In genomic region chrX:103356761-103357236, GRCm38 (mm10) we compare ENCODE assay signal across 10 mouse cellular contexts. TPM values are rescaled to one million over a fixed set of nuclear protein-coding genes. Genes with fewer than 3 reads are reported as not detected.
DNase-seq lines count a peak whose midpoint lies in the region; ATAC-seq and TF ChIP-seq lines count a peak whose summit lies in the region.
"Had no signal": no experiment of that assay in that cellular context is flagged by ENCODE, and none has a peak within 500 bp of the region (broad histone marks: within the 10 kb centered on the region; RNA-seq: fewer than 3 reads in every experiment).

No protein-coding gene starts in this region.

- peak; percentile 15 for DNase-seq in gastrocnemius, adult 2 months
- DNase-seq in gastrocnemius, postnatal 36 days: no peak
- no peak for DNase-seq in spleen, adult 2 months (ENCODE audit: low read depth in 1 of 2, low spot score in 2 of 2)
- no peak for DNase-seq in spleen, adult 12 weeks (ENCODE audit: low spot score)
- no peak for DNase-seq in spleen, postnatal 36 days (ENCODE audit: low spot score in 2 of 2)

- 17% methylated on average over 24 of the region's 24 CpGs for WGBS in spleen, adult 2 months
- WGBS in forebrain, embryonic 12.5 days: 15% methylated on average over 24 of the region's 24 CpGs
- WGBS in kidney, embryonic 16.5 days: 15% methylated on average over 24 of the region's 24 CpGs

- H3K9ac ChIP-seq in forebrain, embryonic 12.5 days: peak overlapping the region; percentile 63
- H3K9ac ChIP-seq in kidney, embryonic 16.5 days (replicated peaks; ENCODE audit: low read length): peak overlapping the region; percentile 67

- peak; percentile 72 for ATAC-seq in forebrain, embryonic 12.5 days (ENCODE audit: low FRiP score)
- peak; percentile 83 for ATAC-seq in kidney, embryonic 16.5 days (ENCODE audit: low FRiP score, low TSS enrichment)

- intact Hi-C loops in gastrocnemius, adult 2 months (cut with DNase I): no loop called here
- intact Hi-C loops in gastrocnemius, postnatal 36 days (cut with DNase I): no loop called here

- H3K9me3 ChIP-seq in forebrain, embryonic 12.5 days: no peaks in the 10 kb centered on the region
- H3K9me3 ChIP-seq in kidney, embryonic 16.5 days (ENCODE audit: low read length): no peaks in the 10 kb centered on the region

- no peaks in the 10 kb centered on the region for H3K79me2 ChIP-seq in myocyte (ENCODE audit: control insufficient read depth, insufficient read depth)

- peak overlapping the region; percentile 78 for H3K4me3 ChIP-seq in gastrocnemius, adult 2 months
- H3K4me3 ChIP-seq in spleen, adult 2 months (ENCODE audit: extremely low read depth, insufficient read depth, insufficient read length): peak overlapping the region; percentile 69
- H3K4me3 ChIP-seq in forebrain, embryonic 12.5 days (replicated peaks): peak overlapping the region; percentile 56
- peak overlapping the region; percentile 64 for H3K4me3 ChIP-seq in kidney, embryonic 16.5 days (ENCODE audit: low read length)
- peak overlapping the region; percentile 65 for H3K4me3 ChIP-seq in myocyte

- H3K36me3 ChIP-seq in spleen, adult 2 months (ENCODE audit: control insufficient read depth, insufficient read depth, low read length): no peaks in the 10 kb centered on the region
- no peaks in the 10 kb centered on the region for H3K36me3 ChIP-seq in forebrain, embryonic 12.5 days (replicated peaks)
- no peaks in the 10 kb centered on the region for H3K36me3 ChIP-seq in kidney, embryonic 16.5 days (ENCODE audit: insufficient read depth, low read length)
- H3K36me3 ChIP-seq in myocyte (ENCODE audit: control insufficient read depth, insufficient read depth): no peaks in the 10 kb centered on the region

- H3ac ChIP-seq in myocyte (ENCODE audit: control insufficient read depth, insufficient read length): peak overlapping the region; percentile 18

- peak overlapping the region; percentile 43; the same call in 1 of the 2 replicates for H3K27ac ChIP-seq in gastrocnemius, adult 2 months
- no peak overlapping the region for H3K27ac ChIP-seq in spleen, adult 2 months (ENCODE audit: insufficient read depth, low read length)
- H3K27ac ChIP-seq in forebrain, embryonic 12.5 days: 0 out of 2 replicates have a peak overlapping the region, but pooled peaks have one; percentile 20
- H3K27ac ChIP-seq in kidney, embryonic 16.5 days (ENCODE audit: low read length): no peak overlapping the region

- H3K27me3 ChIP-seq in spleen, adult 2 months (ENCODE audit: control insufficient read depth, insufficient read depth, low read length): no peaks in the 10 kb centered on the region
- peaks cover 47% of the 10 kb centered on the region for H3K27me3 ChIP-seq in forebrain, embryonic 12.5 days
- H3K27me3 ChIP-seq in kidney, embryonic 16.5 days (ENCODE audit: insufficient read depth, low read length): peaks cover 29% of the 10 kb centered on the region
- H3K27me3 ChIP-seq in myocyte (ENCODE audit: control insufficient read depth, insufficient read depth, insufficient read length): no peaks in the 10 kb centered on the region

- peaks cover 2% of the 10 kb centered on the region; the same call in 1 of the 2 replicates for H3K4me1 ChIP-seq in spleen, adult 2 months (ENCODE audit: control insufficient read depth, insufficient read depth, insufficient read length)
- H3K4me1 ChIP-seq in forebrain, embryonic 12.5 days: no peaks in the 10 kb centered on the region
- no peaks in the 10 kb centered on the region for H3K4me1 ChIP-seq in kidney, embryonic 16.5 days (ENCODE audit: insufficient read depth, low read length)

- peak overlapping the region; percentile 51 for H3K4me2 ChIP-seq in forebrain, embryonic 12.5 days
- peak overlapping the region; percentile 50 for H3K4me2 ChIP-seq in kidney, embryonic 16.5 days (replicated peaks; ENCODE audit: low read depth, low read length)
- H3K4me2 ChIP-seq in myocyte (ENCODE audit: low read depth): peak overlapping the region; percentile 60

- TF ChIP-seq POLR2A in spleen, adult 2 months (IDR thresholded peaks at IDR 0.05; ENCODE audit: low read depth, low read length): no peak
- TF ChIP-seq POLR2A in myocyte (IDR thresholded peaks at IDR 0.05; ENCODE audit: insufficient read length, low read depth): no peak

- TF ChIP-seq CTCF in gastrocnemius, adult 2 months (IDR thresholded peaks at IDR 0.05): no peak
- TF ChIP-seq CTCF in spleen, adult 2 months (IDR thresholded peaks at IDR 0.05; ENCODE audit: extremely low read depth, insufficient read depth, insufficient read length, insufficient replicate concordance): no peak

TF ChIP-seq in myocyte, 11 proteins besides CTCF, POLR2A, EP300 and RAD21:
- no peak for TF ChIP-seq CEBPB (IDR thresholded peaks at IDR 0.05; ENCODE audit: insufficient read depth, poor library complexity, severe bottlenecking)
- no peak for TF ChIP-seq MYOD1 (IDR thresholded peaks at IDR 0.05; ENCODE audit: control insufficient read depth in 1 of 3, insufficient read length in 2 of 3, low read depth in 2 of 3)
- TF ChIP-seq REST (IDR thresholded peaks at IDR 0.05; ENCODE audit: insufficient read depth, insufficient read length): no peak
- no peak for TF ChIP-seq TCF3 (IDR thresholded peaks at IDR 0.05; ENCODE audit: insufficient read length, low read depth)
- no peak for TF ChIP-seq MAX (IDR thresholded peaks at IDR 0.05; ENCODE audit: low read depth)
- no peak for TF ChIP-seq MYOG (IDR thresholded peaks at IDR 0.05; ENCODE audit: control insufficient read depth in 1 of 3, insufficient read depth in 1 of 3, insufficient read length in 2 of 3, low read depth in 2 of 3)
- TF ChIP-seq SRF (IDR thresholded peaks at IDR 0.05; ENCODE audit: control insufficient read depth, insufficient read length, low read depth): no peak
- no peak for TF ChIP-seq TCF12 (IDR thresholded peaks at IDR 0.05; ENCODE audit: insufficient read depth, poor library complexity, severe bottlenecking)
TF ChIP-seq in myocyte: peak in this region for 0.

RNA-seq across cellular contexts. Expression of gene Chic1, which starts 0.5 kb away (rescaled TPM):
- total RNA-seq in gastrocnemius, adult 2 months (2021): under 1 TPM; 0.25 to 0.26 TPM
- under 1 TPM; 0.20 to 0.23 TPM for total RNA-seq in gastrocnemius, postnatal 36 days (2021)
- 0.09 and 0.12 TPM in 2 replicates for polyA plus RNA-seq in spleen, adult 2 months (2012; rRNA removed)
- 8.1 TPM in 2 replicates for polyA plus RNA-seq in forebrain, embryonic 12.5 days (2016; fragmentation: Nextera tagmentation; extraction: Ambion mirVana)
- polyA plus RNA-seq in kidney, embryonic 16.5 days (2015; fragmentation: Nextera tagmentation; extraction: Ambion mirVana): 3.0 and 4.3 TPM in 2 replicates
- 0.26 TPM for polyA plus RNA-seq in myocyte (2012; fragmentation: generic; extraction: Trizol)
- total RNA-seq: MEL had no signal

RNA-seq across cellular contexts. Expression of gene Cdx4, which starts 35.6 kb away (rescaled TPM):
- not detected for total RNA-seq in gastrocnemius, adult 2 months (2021)
- not detected for total RNA-seq in gastrocnemius, postnatal 36 days (2021)
- polyA plus RNA-seq in spleen, adult 2 months (2012; rRNA removed): not detected in 2 replicates
- polyA plus RNA-seq in forebrain, embryonic 12.5 days (2016; fragmentation: Nextera tagmentation; extraction: Ambion mirVana): not detected in 2 replicates
- not detected in 2 replicates for polyA plus RNA-seq in kidney, embryonic 16.5 days (2015; fragmentation: Nextera tagmentation; extraction: Ambion mirVana)
- not detected for polyA plus RNA-seq in myocyte (2012; fragmentation: generic; extraction: Trizol)
- total RNA-seq: MEL had no signal
- polyA plus RNA-seq: gonadal fat pad, adult 2 months had no signal

RNA-seq across cellular contexts. Expression of gene Tsx, which starts 57.5 kb away (rescaled TPM):
- not detected for total RNA-seq in gastrocnemius, adult 2 months (2021)
- total RNA-seq in gastrocnemius, postnatal 36 days (2021): not detected
- not detected in 2 replicates for polyA plus RNA-seq in spleen, adult 2 months (2012; rRNA removed)
- polyA plus RNA-seq in forebrain, embryonic 12.5 days (2016; fragmentation: Nextera tagmentation; extraction: Ambion mirVana): 0.49 TPM in 1 of 2 replicates, not detected in the other
- polyA plus RNA-seq in kidney, embryonic 16.5 days (2015; fragmentation: Nextera tagmentation; extraction: Ambion mirVana): 0.20 and 0.67 TPM in 2 replicates
- not detected for polyA plus RNA-seq in myocyte (2012; fragmentation: generic; extraction: Trizol)
- total RNA-seq: MEL had no signal
- polyA plus RNA-seq: gonadal fat pad, adult 2 months had no signal

Comparison
In these comparisons a context has a peak if more than half of its experiments do, and no peak if none do; other contexts are left out.
1. H3K27ac ChIP-seq: peak in gastrocnemius, adult 2 months (single experiment) and forebrain, embryonic 12.5 days (single experiment); none in spleen, adult 2 months (single experiment) and kidney, embryonic 16.5 days (single experiment).
2. Peak in every context shown above with its lines, with median percentiles within 50 percentile points of each other: H3K4me3 ChIP-seq and H3K4me2 ChIP-seq.